Mouse (Mus musculus): ENCODE results near the gene Foxe1.

GRCm38 (mm10) chr4:46342711-46343286 is 610 bp upstream of the Foxe1 start:
- TF ChIP-seq CTCF (IDR thresholded peaks at IDR 0.05; ENCODE audit: extremely low read depth, insufficient read depth, insufficient read length, insufficient replicate concordance), result no peak
- no peak for TF ChIP-seq POLR2A (IDR thresholded peaks at IDR 0.05; ENCODE audit: low read depth, low read length)
